Mouse (Mus musculus): ENCODE results near the gene Nle1.
"Not testable (repeated sequence)": the region's sequence is repeated elsewhere in the genome, so short reads cannot be mapped to it uniquely, and the experiment has no call there.

The Nle1 gene

GRCm38 (mm10) chr11:82907651-82908607 lies at the start of gene Nle1:
Nle1 (minus strand) TSS chr11:82908411.
- DNase-seq (ENCODE audit: low spot score in 2 of 2) = peak; percentile 94 to 96

- DNase-seq (ENCODE audit: low spot score in 2 of 2) = no peak
Observed at GRCm38 (mm10) chr11:82956925-82957324, 48.7 kb upstream of the Nle1 start.

DNA sequence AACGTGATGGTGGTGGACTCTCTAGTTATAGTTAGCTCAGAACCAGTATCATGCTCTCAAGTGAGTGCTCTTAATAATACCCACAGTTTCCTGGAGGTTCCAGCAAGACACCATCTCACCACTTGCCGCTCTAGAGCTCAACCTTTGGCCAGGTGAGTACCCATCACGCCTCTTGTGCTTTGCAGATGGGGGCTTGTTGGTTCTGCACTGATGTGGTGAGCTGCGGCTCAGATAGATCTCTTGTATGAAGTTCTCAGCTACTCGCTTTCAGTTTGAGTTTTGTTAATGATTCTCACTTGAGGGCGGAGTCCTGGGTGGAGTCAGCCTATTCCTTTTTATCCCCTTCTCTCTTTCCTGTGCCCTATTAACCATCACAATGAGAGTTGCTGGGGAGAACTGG lies 46.4 kb upstream of the Nle1 start:
- DNase-seq (ENCODE audit: low spot score in 2 of 2) = no peak

GRCm38 (mm10) chr11:82952612-82953542 lies 44.7 kb upstream of the Nle1 start:
- no peak for DNase-seq (ENCODE audit: low spot score in 2 of 2)

GRCm38 (mm10) chr11:82951865-82952611 lies 43.8 kb upstream of the Nle1 start:
- no peak for DNase-seq (ENCODE audit: low spot score in 2 of 2)

- no peak for DNase-seq (ENCODE audit: low spot score in 2 of 2)
Observed at GRCm38 (mm10) chr11:82950736-82951481, 42.7 kb upstream of the Nle1 start, which contains the start of gene Slfn5. Slfn5 (plus strand) TSS chr11:82951349.

DNA sequence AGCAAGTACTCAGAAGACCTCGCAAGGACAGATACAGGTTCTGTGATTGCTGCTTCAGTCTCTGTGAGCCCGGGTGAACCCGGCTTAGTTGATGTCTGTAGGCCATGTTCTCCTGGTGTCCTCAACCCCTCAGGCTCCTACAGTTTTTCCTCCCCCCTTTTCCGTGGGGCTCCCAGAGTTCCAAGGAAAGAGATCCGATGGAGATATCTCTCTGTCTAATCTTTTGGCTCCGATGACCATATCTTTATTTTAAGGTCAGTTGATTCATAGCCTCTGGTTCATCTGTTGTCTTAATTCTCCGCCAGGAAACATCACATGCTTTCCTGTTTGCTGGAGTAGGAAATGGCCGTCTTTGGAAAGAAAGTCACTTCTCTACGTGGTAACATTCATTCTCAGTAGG lies 40.8 kb upstream of the Nle1 start:
- no peak for DNase-seq (ENCODE audit: low spot score in 2 of 2)

DNA sequence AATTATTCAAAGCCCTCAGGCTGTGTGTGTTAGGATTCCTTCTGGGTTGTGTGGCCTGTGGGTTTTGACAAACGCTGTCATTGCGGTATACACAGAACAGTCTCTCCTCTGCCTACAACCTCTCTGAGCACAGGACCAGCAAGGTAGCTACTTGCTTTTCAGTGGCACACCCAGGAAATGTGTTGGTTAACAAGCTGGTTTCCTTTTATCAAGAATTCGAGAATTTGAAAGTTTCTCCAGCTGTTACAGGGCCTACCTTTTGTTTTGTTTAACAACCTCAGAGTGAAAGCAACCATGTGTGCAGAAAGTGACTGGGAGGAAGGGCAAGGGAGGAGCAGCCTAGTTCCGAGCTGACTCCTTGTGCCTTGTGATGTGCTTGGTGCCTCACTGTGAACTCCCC lies 39.2 kb upstream of the Nle1 start:
- DNase-seq (ENCODE audit: low spot score in 2 of 2) = no peak

- DNase-seq (ENCODE audit: low spot score in 2 of 2) = no peak
Observed at GRCm38 (mm10) chr11:82945636-82946035, 37.4 kb upstream of the Nle1 start.

GRCm38 (mm10) chr11:82943336-82943735 lies 35.1 kb upstream of the Nle1 start:
- DNase-seq (ENCODE audit: low spot score in 2 of 2) = no peak

DNA sequence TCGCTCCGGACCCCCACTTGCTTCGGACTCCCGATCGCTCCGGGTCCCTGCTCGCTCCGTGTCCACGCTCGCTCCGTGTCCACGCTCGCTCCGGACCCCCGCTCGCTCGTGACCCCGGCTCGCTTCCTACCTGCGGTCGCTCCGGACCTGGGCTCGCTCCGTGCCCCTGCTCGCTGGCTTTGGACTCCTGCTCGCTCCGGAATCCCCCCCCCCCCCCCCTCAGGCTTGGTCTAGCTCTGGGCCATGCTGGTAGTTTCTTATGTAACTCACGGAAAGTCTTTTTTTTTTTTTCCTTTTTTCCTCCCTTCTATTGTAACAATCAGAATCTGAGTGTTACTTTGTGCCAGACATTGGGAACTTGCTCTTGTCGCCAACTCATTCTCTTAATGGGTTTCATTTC lies 25.0 kb upstream of the Nle1 start:
- DNase-seq (ENCODE audit: low spot score in 2 of 2) = no peak

DNA sequence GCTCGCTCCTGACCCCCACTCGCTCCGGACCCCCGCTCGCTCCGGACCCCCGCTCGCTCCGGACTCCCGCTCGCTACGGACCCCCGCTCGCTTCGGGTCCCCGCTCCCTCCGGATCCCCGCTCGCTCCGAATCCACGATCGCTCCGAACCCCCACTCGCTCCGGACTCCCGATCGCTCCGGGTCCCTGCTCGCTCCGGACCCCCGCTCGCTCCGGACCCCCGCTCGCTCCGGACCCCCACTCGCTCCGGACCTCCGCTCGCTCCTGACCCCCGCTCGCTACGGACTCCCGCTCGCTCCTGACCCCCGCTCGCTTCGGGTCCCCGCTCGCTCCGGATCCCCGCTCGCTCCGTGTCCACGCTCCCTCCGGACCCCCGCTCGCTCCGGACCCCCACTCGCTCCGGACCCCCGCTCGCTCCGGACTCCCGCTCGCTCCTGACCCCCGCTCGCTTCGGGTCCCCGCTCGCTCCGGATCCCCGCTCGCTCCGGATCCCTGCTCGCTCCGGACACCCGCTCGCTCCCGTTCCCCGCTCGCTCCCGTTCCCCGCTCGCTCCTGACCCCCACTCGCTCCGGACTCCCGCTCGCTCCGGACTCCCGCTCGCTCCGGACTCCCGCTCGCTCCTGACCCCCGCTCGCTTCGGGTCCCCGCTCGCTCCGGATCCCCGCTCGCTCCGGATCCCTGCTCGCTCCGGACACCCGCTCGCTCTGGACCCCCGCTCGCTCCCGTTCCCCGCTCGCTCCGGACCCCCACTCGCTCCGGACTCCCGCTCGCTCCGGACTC lies 23.6 kb upstream of the Nle1 start:
- DNase-seq (ENCODE audit: low spot score in 2 of 2) = not testable (repeated sequence)

GRCm38 (mm10) chr11:82931161-82931560 lies 22.9 kb upstream of the Nle1 start:
- DNase-seq (ENCODE audit: low spot score in 2 of 2) = not testable (repeated sequence)

DNA sequence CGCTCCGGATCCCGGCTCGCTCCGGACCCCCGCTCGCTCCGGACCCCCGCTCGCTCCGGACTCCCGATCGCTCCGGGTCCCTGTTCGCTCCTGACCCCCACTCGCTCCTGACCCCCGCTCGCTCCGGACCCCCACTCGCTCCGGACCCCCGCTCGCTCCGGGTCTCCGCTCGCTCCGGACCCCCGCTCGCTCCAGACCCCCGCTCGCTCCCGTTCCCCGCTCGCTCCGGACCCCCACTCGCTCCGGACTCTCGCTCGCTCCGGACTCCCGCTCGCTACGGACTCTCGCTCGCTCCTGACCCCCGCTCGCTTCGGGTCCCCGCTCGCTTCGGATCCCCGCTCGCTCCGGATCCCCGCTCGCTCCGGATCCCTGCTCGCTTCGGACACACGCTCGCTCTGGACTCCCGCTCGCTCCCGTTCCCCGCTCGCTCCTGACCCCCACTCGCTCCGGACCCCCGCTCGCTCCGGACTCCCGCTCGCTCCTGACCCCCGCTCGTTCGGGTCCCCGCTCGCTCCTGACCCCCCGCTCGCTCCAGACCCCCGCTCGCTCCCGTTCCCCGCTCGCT lies 22.3 kb upstream of the Nle1 start:
- DNase-seq (ENCODE audit: low spot score in 2 of 2) = not testable (repeated sequence)

DNA sequence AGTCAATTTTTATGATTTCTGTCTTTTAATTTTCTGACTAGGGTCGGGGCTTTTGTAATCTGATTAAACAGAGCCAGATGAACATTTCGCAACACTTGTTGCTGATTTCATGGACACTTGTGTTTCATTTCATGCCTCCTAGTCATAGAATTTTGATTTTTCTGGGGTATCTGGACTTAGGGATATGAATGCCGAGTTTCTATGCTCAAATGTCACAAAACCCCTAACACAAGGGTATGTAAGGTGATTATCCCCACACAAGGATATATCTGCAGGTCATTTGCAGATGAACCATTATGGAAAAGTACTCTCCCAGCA lies 21.4 kb upstream of the Nle1 start:
- no peak for DNase-seq (ENCODE audit: low spot score in 2 of 2)

GRCm38 (mm10) chr11:82928897-82929632 lies 20.9 kb upstream of the Nle1 start:
- DNase-seq (ENCODE audit: low spot score in 2 of 2) = no peak

DNA sequence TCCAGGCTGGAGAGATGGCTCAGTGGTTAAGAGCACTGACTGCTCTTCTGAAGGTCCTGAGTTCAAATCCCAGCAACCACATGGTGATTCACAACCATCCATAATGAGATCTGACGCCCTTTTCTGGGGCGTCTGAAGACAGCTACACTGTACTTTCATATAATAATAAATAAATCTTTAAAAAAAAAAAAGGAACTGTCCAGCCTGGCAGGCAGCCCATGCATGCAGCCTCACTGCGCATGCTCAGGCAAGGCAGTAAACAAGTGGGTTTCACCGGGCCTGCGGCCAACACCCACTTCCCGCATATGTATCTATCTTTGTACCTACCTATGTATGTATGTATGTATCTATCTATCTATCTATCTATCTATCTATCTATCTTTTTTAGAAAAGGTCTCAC lies 15.7 kb upstream of the Nle1 start:
- DNase-seq (ENCODE audit: low spot score in 2 of 2) = not testable (repeated sequence)

DNA sequence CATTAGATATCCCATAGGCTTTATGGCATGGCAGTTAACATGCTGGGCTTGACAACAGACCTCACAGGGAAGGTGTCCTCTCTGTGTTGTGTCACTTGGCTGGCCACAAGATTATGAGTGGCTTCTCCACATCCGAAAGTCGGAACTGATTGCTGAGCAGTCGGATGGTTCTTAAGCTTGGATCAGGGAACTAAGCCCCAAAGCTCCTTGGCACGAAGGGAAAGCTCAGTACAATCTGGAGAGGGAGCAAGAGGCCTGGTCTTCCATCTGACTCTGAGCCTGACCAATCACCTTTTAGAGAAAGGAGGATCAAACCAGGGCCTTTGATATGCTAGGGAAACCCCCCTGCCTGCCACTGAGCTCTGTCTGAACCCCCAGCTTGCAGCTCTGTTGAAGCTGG lies 13.5 kb upstream of the Nle1 start:
- DNase-seq (ENCODE audit: low spot score in 2 of 2) = no peak

DNA sequence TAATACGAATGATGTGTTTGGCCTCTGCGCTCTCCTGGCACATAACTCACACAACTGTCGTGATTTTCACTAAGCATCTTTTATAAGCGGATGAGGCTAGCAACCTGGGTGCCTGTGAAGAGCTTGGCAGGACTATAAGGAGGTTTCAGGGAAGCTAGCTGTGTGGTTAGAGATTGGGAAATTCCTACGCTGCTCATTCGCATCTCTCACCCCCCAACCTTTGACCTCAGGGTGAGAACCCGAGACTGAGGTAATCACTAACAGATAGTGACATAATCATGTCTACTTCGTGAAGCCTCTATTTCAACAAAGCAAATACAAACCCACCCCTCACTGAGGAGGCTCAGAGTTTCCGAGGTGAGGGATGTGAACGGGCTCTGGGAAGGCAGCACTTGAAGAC lies 12.6 kb upstream of the Nle1 start:
- no peak for DNase-seq (ENCODE audit: low spot score in 2 of 2)

Measured in right cerebral cortex, adult 2 months (tissue).